Mouse (Mus musculus) intestine, embryonic 15.5 days (tissue): ENCODE measurements around the gene Pnpla7. TPM values are rescaled to one million over a fixed set of nuclear protein-coding genes. Genes with fewer than 3 reads are reported as not detected.
A peak's percentile ranks its signal among the peaks of the same experiment; 100 is the strongest.

Experiments used
- ATAC-seq: fragments of 200-750 bp; cut with Nextera tagmentation; 2 replicates; pipeline ENCODE4 v1.8.0; 2017; ENCODE audit warnings: moderate TSS enrichment, moderate library complexity
- H3K27ac ChIP-seq: fragments of 300-500 bp; sonication (generic); 2 replicates; pipeline ENCODE4 v1.5.1; 2015; ENCODE audit warnings: mild to moderate bottlenecking, inconsistent platforms
- H3K27me3 ChIP-seq: fragments of 300-500 bp; sonication (generic); replicated peaks from 2 replicates; pipeline ENCODE4 v1.6.1; 2015; ENCODE audit warnings: inconsistent platforms
- H3K36me3 ChIP-seq: fragments of 300-500 bp; sonication (generic); 2 replicates; pipeline ENCODE4 v1.6.1; 2015; ENCODE audit warnings: inconsistent platforms
- H3K4me1 ChIP-seq: fragments of 300-500 bp; sonication (generic); replicated peaks from 2 replicates; pipeline ENCODE4 v1.6.1; 2015; ENCODE audit warnings: inconsistent platforms
- H3K4me2 ChIP-seq: fragments of 300-500 bp; sonication (generic); replicated peaks from 2 replicates; pipeline ENCODE4 v1.6.1; 2015; ENCODE audit warnings: mild to moderate bottlenecking, inconsistent platforms
- H3K4me3 ChIP-seq: fragments of 300-500 bp; sonication (generic); replicated peaks from 2 replicates; pipeline ENCODE4 v1.5.1; 2015; ENCODE audit warnings: inconsistent platforms
- H3K9ac ChIP-seq: fragments of 300-500 bp; sonication (generic); 2 replicates; pipeline ENCODE4 v1.6.1; 2015; ENCODE audit warnings: inconsistent platforms
- H3K9me3 ChIP-seq: fragments of 300-500 bp; sonication (generic); 2 replicates; pipeline ENCODE4 v1.6.1; 2016; ENCODE audit warnings: inconsistent platforms
- WGBS: fragments of 180-500 bp; shearing (Covaris S2); methylation state at CpG from one replicate; pipeline ENCODE4 v1.1.7; 2015; 5-methylcytosine and 5-hydroxymethylcytosine counted together
- polyA plus RNA-seq: library from polyadenylated mRNA; unstranded; fragments of >200 nt; fragmentation: Nextera tagmentation; extraction: Ambion mirVana; gene quantifications from 2 replicates; pipeline ENCODE4 v1.2.1, GENCODE M21; 2015

Pnpla7 gene
- polyA plus RNA-seq, 1 experiment from 2014 or later: 7.7 TPM

DNA sequence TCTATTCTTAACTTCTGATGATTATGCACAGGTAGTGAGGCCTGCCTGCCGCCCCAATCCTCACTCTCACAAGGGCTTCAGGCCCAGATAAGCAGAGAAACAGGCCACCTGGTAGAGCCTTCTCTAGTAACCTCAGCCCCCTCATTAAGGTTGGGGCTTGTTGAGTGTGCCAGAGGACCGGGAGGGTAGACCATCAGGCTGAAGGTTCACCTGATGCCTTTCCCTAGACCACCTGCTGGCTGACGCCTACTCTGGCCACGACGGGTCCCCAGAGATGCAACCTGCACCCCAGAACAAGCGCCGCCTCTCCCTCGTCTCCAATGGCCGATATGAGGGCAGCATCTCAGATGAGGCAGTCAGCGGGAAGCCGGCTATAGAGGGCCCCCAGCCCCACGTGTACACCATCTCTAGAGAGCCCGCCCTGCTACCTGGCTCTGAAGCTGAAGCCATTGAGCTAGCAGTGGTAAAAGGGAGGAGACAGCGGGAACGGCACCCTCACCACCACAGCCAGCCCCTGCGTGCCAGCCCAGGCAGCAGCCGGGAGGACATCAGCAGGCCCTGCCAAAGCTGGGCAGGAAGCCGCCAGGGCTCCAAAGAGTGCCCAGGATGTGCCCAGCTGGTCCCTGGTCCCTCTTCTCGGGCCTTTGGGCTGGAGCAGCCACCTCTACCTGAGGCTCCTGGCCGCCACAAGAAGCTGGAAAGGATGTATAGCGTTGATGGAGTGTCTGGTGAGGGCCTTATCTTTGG is 79.7 kb downstream of the Pnpla7 start:
- peak overlapping the region; percentile 82; the same call in 1 of the 2 replicates for H3K4me3 ChIP-seq
- WGBS: 87% methylated on average over 21 of the region's 21 CpGs

DNA sequence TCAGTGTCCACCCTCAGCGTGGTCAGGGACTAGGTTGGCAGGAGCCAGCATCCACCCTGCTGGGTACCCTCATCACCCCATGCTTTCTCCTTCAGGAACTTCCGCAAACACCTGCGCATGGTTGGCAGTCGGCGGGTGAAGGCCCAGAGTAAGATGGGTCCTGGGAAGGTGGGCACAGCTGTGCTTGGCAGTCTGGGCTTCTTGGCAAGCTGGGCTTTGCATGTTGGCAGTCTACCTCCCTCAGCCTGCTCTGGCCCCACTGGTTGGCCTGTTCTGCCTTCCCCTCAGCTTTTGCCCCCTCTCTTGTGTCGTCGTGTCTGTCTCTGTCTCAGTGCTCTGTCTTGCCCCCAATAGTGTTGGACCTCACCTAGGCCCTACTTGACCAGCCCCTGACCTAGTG is 83.1 kb downstream of the Pnpla7 start:
- ATAC-seq: no peak
- Histone ChIP-seq H3K27me3 (no peaks in the 10 kb centered on the region), H3K9me3 (no peaks in the 10 kb centered on the region), H3K27ac (no peak overlapping the region), H3K4me3 (no peak overlapping the region), H3K9ac (no peak overlapping the region), H3K4me1 (peaks cover 15% of the 10 kb centered on the region), H3K4me2 (no peak overlapping the region), H3K36me3 (0 out of 2 replicates have a peak, but pooled peaks cover 5% of the 10 kb centered on the region)
- whole genome bisulfite sequencing: 95% methylated on average over 7 of the region's 7 CpGs

More for the DNA sequence above, 79.7 kb downstream of the Pnpla7 start:
- H3K4me2 ChIP-seq: peak overlapping the region; percentile 73
- H3K36me3 ChIP-seq: 0 out of 2 replicates have a peak, but pooled peaks cover 5% of the 10 kb centered on the region
- H3K27me3 ChIP-seq: no peaks in the 10 kb centered on the region
- ATAC-seq: no peak
- no peaks in the 10 kb centered on the region for H3K9me3 ChIP-seq
- peaks cover 15% of the 10 kb centered on the region for H3K4me1 ChIP-seq
- peak overlapping the region; percentile 75; the same call in 1 of the 2 replicates for H3K9ac ChIP-seq
- H3K27ac ChIP-seq: no peak overlapping the region

DNA sequence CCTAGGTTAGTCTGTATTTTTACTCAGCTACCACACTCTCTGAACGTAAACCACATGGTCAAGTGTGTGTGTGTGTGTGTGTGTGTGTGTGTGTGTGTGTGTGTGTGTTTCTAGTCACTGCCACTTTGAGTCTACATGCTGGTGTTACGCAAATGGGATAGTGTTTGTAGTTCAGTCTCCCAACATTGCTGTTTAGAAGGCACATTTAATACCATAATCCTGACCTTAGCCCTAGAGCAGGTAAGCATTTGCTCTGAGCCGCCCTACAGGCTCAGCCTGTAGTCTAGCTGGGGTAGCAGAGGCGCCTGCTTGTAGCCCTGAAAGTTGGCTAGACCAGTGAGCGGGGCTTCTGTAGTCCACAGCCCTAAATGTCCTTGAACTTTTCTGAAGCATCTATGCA is 87.7 kb downstream of the Pnpla7 start:
- ATAC-seq: no peak
- no peak overlapping the region for H3K4me3 ChIP-seq
- no peaks in the 10 kb centered on the region for H3K4me1 ChIP-seq
- no peak overlapping the region for H3K27ac ChIP-seq
- 90% methylated on average over 5 of the region's 5 CpGs for WGBS
- H3K9me3 ChIP-seq: no peaks in the 10 kb centered on the region
- no peaks in the 10 kb centered on the region for H3K27me3 ChIP-seq
- H3K4me2 ChIP-seq: no peak overlapping the region
- H3K9ac ChIP-seq: no peak overlapping the region
- 0 out of 2 replicates have a peak, but pooled peaks cover 5% of the 10 kb centered on the region for H3K36me3 ChIP-seq

DNA sequence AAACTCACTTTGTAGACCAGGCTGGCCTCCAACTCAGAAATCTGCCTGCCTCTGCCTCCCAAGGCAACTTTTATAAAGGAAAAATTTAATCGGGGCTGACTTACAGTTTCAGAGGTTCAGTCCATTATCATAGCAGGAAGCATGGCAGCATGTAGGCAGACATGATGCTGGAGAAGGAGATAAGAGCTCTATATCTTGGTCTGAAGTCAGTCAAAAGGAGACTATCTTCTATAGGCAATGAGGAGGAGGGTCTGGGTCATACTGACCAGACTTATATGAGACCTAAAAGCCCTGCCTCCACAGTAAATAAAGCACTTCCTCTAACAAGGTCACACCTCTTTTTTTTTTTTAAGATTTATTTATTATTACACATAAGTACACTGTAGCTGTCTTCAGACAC is 88.5 kb downstream of the Pnpla7 start:
- WGBS: 86% methylated on average over 1 of the region's 1 CpGs
- no peak overlapping the region for H3K4me3 ChIP-seq
- no peaks in the 10 kb centered on the region for H3K9me3 ChIP-seq
- no peaks in the 10 kb centered on the region for H3K4me1 ChIP-seq
- ATAC-seq: no peak
- H3K9ac ChIP-seq: no peak overlapping the region
- no peaks in the 10 kb centered on the region for H3K27me3 ChIP-seq
- 0 out of 2 replicates have a peak, but pooled peaks cover 5% of the 10 kb centered on the region for H3K36me3 ChIP-seq
- H3K4me2 ChIP-seq: no peak overlapping the region
- H3K27ac ChIP-seq: no peak overlapping the region

DNA sequence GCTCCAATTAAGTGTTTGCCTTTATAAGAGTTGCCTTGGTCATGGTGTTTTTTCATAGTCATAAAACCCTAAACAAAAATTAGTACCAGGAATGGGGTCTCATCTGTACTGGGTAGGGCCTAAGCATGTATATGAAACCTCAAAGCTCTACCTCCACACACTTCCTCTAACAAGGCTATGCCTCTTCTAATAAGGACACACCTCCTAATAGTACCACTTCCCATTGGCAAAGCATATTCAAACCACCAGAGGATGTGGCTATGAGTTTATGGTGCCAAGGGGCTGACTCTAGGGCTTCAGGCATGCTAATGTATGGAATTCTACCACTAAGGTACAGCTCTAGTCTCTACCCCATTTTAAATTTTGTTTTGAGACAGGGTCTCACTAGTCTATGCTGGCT is 89.7 kb downstream of the Pnpla7 start:
- H3K27ac ChIP-seq: no peak overlapping the region
- H3K27me3 ChIP-seq: no peaks in the 10 kb centered on the region
- no peak overlapping the region for H3K9ac ChIP-seq
- no peak overlapping the region for H3K4me2 ChIP-seq
- H3K9me3 ChIP-seq: no peaks in the 10 kb centered on the region
- no peaks in the 10 kb centered on the region for H3K36me3 ChIP-seq
- H3K4me1 ChIP-seq: no peaks in the 10 kb centered on the region
- no peak overlapping the region for H3K4me3 ChIP-seq
- ATAC-seq: no peak

DNA sequence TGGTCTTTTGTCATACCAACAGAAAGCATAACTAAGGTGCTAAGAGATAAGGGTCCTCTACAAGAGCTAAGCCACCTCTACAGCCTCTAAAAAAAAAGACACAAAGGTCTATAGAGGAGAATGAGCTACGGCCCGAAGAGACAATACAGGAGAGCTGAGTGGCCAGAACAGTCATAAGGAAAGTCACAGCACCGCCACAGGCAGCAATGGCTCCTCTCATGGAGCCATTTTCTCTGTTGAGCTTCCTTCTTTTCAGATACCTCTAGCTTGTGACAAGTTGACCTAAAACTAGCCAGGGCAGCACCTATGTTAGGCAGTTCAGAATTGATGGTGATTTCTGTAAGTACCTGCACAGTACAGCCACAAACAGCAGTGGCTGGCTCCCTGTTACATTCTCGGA is 90.7 kb downstream of the Pnpla7 start:
- no peaks in the 10 kb centered on the region for H3K36me3 ChIP-seq
- no peaks in the 10 kb centered on the region for H3K27me3 ChIP-seq
- H3K4me2 ChIP-seq: no peak overlapping the region
- no peak overlapping the region for H3K4me3 ChIP-seq
- no peak overlapping the region for H3K9ac ChIP-seq
- no peaks in the 10 kb centered on the region for H3K4me1 ChIP-seq
- no peaks in the 10 kb centered on the region for H3K9me3 ChIP-seq
- WGBS: 78% methylated on average over 4 of the region's 4 CpGs
- no peak for ATAC-seq
- no peak overlapping the region for H3K27ac ChIP-seq

DNA sequence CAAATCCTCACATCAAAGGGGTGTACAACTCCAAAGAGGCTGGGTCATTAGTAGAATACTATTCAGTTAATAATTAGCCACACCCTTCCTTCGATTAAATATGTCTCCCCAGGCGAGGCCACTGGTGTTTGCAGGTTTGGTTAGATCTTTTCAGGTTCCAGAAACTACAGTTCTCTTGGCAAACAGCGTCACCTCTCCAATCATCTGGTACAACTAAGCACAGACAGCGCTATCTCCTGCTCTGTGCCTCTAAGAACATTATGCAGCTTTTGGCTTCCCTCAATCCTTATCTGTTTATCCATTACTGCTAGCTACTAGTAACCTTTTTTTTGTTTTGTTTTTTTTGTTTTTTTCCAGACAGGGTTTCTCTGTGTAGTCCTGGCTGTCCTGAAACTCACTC is 93.7 kb downstream of the Pnpla7 start:
- Histone ChIP-seq H3K36me3 (no peaks in the 10 kb centered on the region), H3K9me3 (no peaks in the 10 kb centered on the region), H3K9ac (no peak overlapping the region), H3K4me3 (no peak overlapping the region), H3K4me1 (no peaks in the 10 kb centered on the region), H3K27ac (no peak overlapping the region), H3K4me2 (no peak overlapping the region), H3K27me3 (no peaks in the 10 kb centered on the region)
- WGBS: 70% methylated on average over 4 of the region's 4 CpGs
- no peak for ATAC-seq

DNA sequence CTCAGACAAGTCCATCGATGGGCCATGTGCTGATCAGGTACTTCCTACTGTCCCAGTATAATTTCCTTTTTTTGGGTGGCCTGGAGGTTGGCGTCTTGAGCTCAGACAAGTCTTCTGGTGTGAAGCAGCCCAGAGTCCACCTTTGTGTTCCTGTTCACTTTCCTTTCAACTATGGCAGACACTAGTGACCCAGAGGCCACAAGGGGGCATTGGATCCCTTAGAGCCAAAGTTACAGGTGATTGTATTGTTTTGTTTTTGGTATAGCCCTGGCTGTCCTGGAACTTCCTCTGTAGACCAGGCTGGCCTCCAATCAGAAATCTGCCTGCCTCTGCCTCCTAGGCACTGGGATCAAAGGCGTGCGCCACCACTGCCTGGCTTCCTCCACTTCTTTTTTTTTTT is 96.6 kb downstream of the Pnpla7 start:
- H3K27me3 ChIP-seq: no peaks in the 10 kb centered on the region

DNA sequence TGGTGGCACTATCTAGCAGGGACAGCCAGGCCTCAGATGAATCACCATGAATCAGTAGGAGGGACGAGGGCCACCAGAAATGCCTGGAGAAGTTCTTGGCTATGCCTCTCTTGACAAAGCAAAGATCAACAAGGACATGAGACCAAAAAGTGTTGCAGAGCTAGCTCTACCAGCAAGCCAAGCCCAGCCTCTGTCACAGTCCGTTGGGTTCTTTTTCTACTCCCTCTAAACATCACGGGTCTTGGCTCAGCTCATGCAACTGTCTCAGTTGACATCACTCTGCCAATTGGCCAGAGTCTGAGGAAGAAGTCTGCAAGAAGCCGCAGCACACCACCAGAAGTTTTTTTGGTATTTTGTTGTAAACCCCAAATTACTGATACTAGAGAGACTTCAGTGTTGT is 99.7 kb downstream of the Pnpla7 start:
- H3K27me3 ChIP-seq: no peaks in the 10 kb centered on the region
- H3K9ac ChIP-seq: no peak overlapping the region
- H3K4me3 ChIP-seq: no peak overlapping the region
- WGBS: 61% methylated on average over 4 of the region's 4 CpGs
- no peaks in the 10 kb centered on the region for H3K36me3 ChIP-seq
- no peaks in the 10 kb centered on the region for H3K9me3 ChIP-seq
- H3K4me1 ChIP-seq: 0 out of 2 replicates have a peak, but pooled peaks cover 3% of the 10 kb centered on the region
- ATAC-seq: no peak
- H3K27ac ChIP-seq: no peak overlapping the region
- H3K4me2 ChIP-seq: no peak overlapping the region

More for the DNA sequence above, 96.6 kb downstream of the Pnpla7 start:
- Histone ChIP-seq H3K4me1 (0 out of 2 replicates have a peak, but pooled peaks cover 3% of the 10 kb centered on the region), H3K9ac (no peak overlapping the region), H3K4me2 (no peak overlapping the region), H3K4me3 (no peak overlapping the region), H3K27ac (no peak overlapping the region), H3K36me3 (no peaks in the 10 kb centered on the region), H3K9me3 (no peaks in the 10 kb centered on the region)
- 88% methylated on average over 4 of the region's 4 CpGs for WGBS
- ATAC-seq: no peak

DNA sequence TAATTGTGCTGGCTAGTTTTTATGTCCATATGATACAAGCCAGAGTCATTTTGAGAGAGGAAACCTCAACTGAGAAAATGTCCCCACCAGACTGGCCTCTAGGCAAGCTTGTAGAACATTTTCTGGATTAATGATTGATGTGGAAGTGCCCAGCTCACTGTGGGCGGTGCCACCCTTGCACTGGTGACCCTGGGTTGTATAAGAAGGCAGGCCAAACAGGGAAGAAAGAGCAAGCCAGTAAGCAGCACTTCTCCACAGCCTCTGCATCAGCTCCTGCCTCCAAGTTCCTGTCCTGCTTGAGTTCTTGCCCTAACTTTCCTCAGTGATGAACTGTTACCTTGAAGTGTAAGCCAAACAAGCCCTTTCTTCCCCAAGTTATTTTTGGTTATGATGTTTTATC is 103.1 kb downstream of the Pnpla7 start:
- Histone ChIP-seq H3K9ac (no peak overlapping the region), H3K36me3 (no peaks in the 10 kb centered on the region), H3K9me3 (no peaks in the 10 kb centered on the region), H3K4me1 (0 out of 2 replicates have a peak, but pooled peaks cover 7% of the 10 kb centered on the region), H3K4me3 (no peak overlapping the region), H3K4me2 (no peak overlapping the region), H3K27ac (peak overlapping the region; percentile 25; the same call in 1 of the 2 replicates), H3K27me3 (no peaks in the 10 kb centered on the region)
- ATAC-seq: peak; percentile 55
- 50% methylated on average over 1 of the region's 1 CpGs for WGBS

DNA sequence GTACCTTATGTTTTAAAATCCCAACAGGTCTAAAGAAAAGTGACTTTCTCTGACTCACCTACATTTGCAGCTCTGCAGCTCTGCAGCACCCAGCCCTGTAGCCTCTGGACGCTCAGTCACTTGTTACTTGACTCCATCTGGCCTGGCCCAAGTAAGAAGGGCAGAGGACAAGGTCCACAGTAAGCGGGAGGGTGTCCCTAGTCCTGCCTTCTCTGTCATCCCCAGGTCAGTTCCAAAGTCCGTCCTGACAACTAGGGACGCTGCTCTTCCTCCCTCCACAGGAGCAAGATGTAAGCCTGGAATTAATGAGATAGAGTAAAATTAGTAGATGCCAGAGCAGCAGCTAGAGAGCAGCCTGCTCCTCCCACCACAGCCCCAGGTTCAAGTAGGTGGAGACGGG is 104.2 kb downstream of the Pnpla7 start, which contains the start of gene Entpd8:
Gene Entpd8, plus strand, starts transcription at position 229 of the 400 bp plus-strand sequence.
- Histone ChIP-seq H3K27me3 (no peaks in the 10 kb centered on the region), H3K36me3 (no peaks in the 10 kb centered on the region), H3K9me3 (no peaks in the 10 kb centered on the region), H3K9ac (no peak within 1 kb of the TSS), H3K4me2 (peak within 1 kb of the TSS; percentile 34), H3K4me3 (peak within 1 kb of the TSS; percentile 13; the same call in 1 of the 2 replicates), H3K4me1 (0 out of 2 replicates have a peak, but pooled peaks cover 7% of the 10 kb centered on the region), H3K27ac (peak within 1 kb of the TSS; percentile 79)
- WGBS: 36% methylated on average over 5 of the region's 5 CpGs
- ATAC-seq: peak; percentile 89

DNA sequence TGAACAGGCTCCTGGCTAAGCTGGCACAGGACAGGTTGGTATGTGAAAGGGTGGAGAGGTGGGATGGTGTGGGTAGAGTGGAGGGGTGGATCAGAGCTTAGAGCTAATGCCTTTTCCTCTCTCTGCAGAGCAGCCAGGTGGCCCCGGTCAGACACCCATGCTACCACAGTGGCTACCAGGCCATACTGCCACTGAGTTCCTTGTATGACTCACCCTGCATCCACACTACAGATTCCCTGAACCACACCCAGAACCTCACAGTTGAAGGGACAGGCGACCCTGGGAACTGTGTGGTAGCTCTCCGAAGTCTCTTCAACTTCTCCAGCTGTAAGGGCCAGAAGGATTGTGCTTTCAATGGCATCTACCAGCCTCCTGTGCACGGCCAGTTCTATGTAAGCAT is 107.9 kb downstream of the Pnpla7 start:
- no peak overlapping the region for H3K4me2 ChIP-seq
- H3K4me1 ChIP-seq: 0 out of 2 replicates have a peak, but pooled peaks cover 4% of the 10 kb centered on the region
- no peak overlapping the region for H3K4me3 ChIP-seq
- no peak overlapping the region for H3K27ac ChIP-seq
- no peaks in the 10 kb centered on the region for H3K27me3 ChIP-seq
- 79% methylated on average over 4 of the region's 4 CpGs for WGBS
- H3K9me3 ChIP-seq: no peaks in the 10 kb centered on the region
- no peaks in the 10 kb centered on the region for H3K36me3 ChIP-seq
- H3K9ac ChIP-seq: no peak overlapping the region
- ATAC-seq: peak; percentile 44; the same call in 1 of the 2 replicates

DNA sequence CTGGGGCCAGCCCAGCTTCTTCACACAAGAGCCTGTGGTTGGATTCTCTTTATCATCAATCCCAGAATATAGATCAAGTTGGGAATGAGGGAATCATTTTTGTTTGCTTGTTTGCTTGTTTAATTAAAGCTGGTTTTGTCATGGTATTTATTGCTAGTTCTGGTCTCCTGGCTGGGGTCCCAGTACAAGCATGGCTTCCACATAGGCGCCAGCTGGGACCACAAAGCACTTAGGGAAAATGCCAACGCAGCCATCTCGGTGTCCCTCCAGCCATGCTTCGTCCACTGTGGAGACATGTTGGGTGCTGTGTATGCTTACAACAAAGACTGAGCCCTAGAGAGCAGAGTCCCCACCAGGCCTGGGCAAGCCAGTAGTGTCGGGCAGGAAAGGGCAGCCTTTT is 109.7 kb downstream of the Pnpla7 start:
- H3K36me3 ChIP-seq: no peaks in the 10 kb centered on the region
- no peak overlapping the region for H3K4me3 ChIP-seq
- 89% methylated on average over 5 of the region's 5 CpGs for WGBS
- no peaks in the 10 kb centered on the region for H3K27me3 ChIP-seq
- H3K9ac ChIP-seq: no peak overlapping the region
- no peaks in the 10 kb centered on the region for H3K9me3 ChIP-seq
- no peak overlapping the region for H3K27ac ChIP-seq
- no peak overlapping the region for H3K4me2 ChIP-seq
- ATAC-seq: no peak
- 0 out of 2 replicates have a peak, but pooled peaks cover 4% of the 10 kb centered on the region for H3K4me1 ChIP-seq
